In the genomic region with DNA sequence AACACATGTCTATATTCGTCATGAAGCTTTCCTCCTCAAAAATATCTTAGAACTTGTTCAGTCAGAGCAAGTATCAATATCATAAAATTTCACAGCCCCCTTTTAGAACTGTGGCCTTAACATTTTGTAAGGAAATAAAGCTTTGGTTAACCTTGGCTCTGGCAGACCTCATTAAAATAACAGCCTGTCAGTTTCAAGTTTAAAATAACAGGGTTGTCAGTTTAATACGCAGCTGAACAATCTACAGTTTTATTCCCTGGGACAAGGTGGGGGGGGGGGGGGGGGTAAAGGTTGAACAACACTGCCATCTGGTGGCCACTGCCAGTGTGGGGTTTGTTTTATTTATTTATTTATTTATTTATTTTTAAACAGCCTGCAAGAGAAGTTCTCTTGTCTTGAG, we compare ENCODE assay signal across 8 mouse cellular contexts.
DNase-seq lines count a peak whose midpoint lies in the region; ATAC-seq lines count a peak whose summit lies in the region.

No protein-coding gene starts in this region.

- H3K4me3 ChIP-seq in forebrain, embryonic 10.5 days: no peak overlapping the region
- H3K4me3 ChIP-seq in forebrain, embryonic 12.5 days (replicated peaks): no peak overlapping the region
- H3K4me3 ChIP-seq in neural tube, embryonic 15.5 days (replicated peaks): no peak overlapping the region

- H3K4me1 ChIP-seq in forebrain, embryonic 10.5 days: peaks cover 21% of the 10 kb centered on the region
- peaks cover 4% of the 10 kb centered on the region; the same call in 1 of the 2 replicates for H3K4me1 ChIP-seq in forebrain, embryonic 12.5 days
- H3K4me1 ChIP-seq in neural tube, embryonic 15.5 days: peaks cover 3% of the 10 kb centered on the region; the same call in 1 of the 2 replicates

- no peak overlapping the region for H3K4me2 ChIP-seq in forebrain, embryonic 12.5 days
- H3K4me2 ChIP-seq in neural tube, embryonic 15.5 days: no peak overlapping the region

- H3K9me3 ChIP-seq in forebrain, embryonic 10.5 days: no peaks in the 10 kb centered on the region
- H3K9me3 ChIP-seq in forebrain, embryonic 12.5 days: no peaks in the 10 kb centered on the region
- H3K9me3 ChIP-seq in neural tube, embryonic 15.5 days (replicated peaks): no peaks in the 10 kb centered on the region

- no peak overlapping the region for H3K9ac ChIP-seq in forebrain, embryonic 12.5 days
- H3K9ac ChIP-seq in neural tube, embryonic 15.5 days (replicated peaks): no peak overlapping the region

- no peaks in the 10 kb centered on the region for H3K36me3 ChIP-seq in forebrain, embryonic 10.5 days (replicated peaks)
- no peaks in the 10 kb centered on the region for H3K36me3 ChIP-seq in forebrain, embryonic 12.5 days (replicated peaks)
- H3K36me3 ChIP-seq in neural tube, embryonic 15.5 days: no peaks in the 10 kb centered on the region
- H3K36me3 ChIP-seq in splenic B cell, adult 2 months (ENCODE audit: control insufficient read depth, insufficient read depth, low read length, poor library complexity, severe bottlenecking): no peaks in the 10 kb centered on the region

- no peaks in the 10 kb centered on the region for H3K27me3 ChIP-seq in forebrain, embryonic 10.5 days (ENCODE audit: poor library complexity, severe bottlenecking)
- no peaks in the 10 kb centered on the region for H3K27me3 ChIP-seq in forebrain, embryonic 12.5 days
- no peaks in the 10 kb centered on the region for H3K27me3 ChIP-seq in neural tube, embryonic 15.5 days (replicated peaks)
- H3K27me3 ChIP-seq in splenic B cell, adult 2 months (ENCODE audit: control insufficient read depth, insufficient read depth, low read length, poor library complexity, severe bottlenecking): no peaks in the 10 kb centered on the region

- 56% methylated on average over 2 of the region's 2 CpGs for WGBS in forebrain, embryonic 10.5 days
- 58% methylated on average over 2 of the region's 2 CpGs for WGBS in forebrain, embryonic 12.5 days
- WGBS in neural tube, embryonic 15.5 days: 40% methylated on average over 2 of the region's 2 CpGs

- ATAC-seq in forebrain, embryonic 12.5 days (ENCODE audit: low FRiP score): no peak; the same call in 1 of the 2 replicates
- ATAC-seq in neural tube, embryonic 15.5 days (ENCODE audit: low FRiP score): no peak
- ATAC-seq in granulocyte monocyte progenitor cell, adult 5-6 weeks (replicated peaks; ENCODE audit: poor library complexity, severe bottlenecking): no peak; the same call in 1 of the 2 replicates

- H3K27ac ChIP-seq in forebrain, embryonic 10.5 days: no peak overlapping the region
- H3K27ac ChIP-seq in forebrain, embryonic 12.5 days: no peak overlapping the region
- H3K27ac ChIP-seq in neural tube, embryonic 15.5 days (replicated peaks): no peak overlapping the region

- peak; percentile 50 for DNase-seq in forebrain, embryonic 10.5 days (ENCODE audit: extremely low spot score, low spot score)
- DNase-seq in neural tube, embryonic 10.5 days (ENCODE audit: extremely low spot score, low spot score): peak; percentile 47
- DNase-seq in embryo, embryonic 11 days: peak; percentile 54
- peak; percentile 19 to 73 for DNase-seq in kidney, postnatal 36 days
- peak; percentile 35 for DNase-seq in splenic B cell, adult 2 months (ENCODE audit: low read depth, low spot score)
